Mouse (Mus musculus) MEL (cell line): Measurements from ENCODE around the gene Tnnt2.

Experiments
- CTCF ChIP-seq, 3 experiments: IDR thresholded peaks in 2 of 3; conservative IDR thresholded peaks in 1 of 3; 2 replicates each; pipeline ENCODE4 v1.5.1; 2011 to 2012; ENCODE audit warnings: low read length in 3 of 3, low read depth in 2 of 3, mild to moderate bottlenecking in 2 of 3, improper control_type of control experiment in 1 of 3, inconsistent platforms in 1 of 3, mixed read lengths in 1 of 3, moderate library complexity in 1 of 3; ENCODE audit not compliant: control insufficient read depth in 1 of 3, insufficient read depth in 1 of 3, poor library complexity in 1 of 3, severe bottlenecking in 1 of 3
- E2F4 ChIP-seq: IDR thresholded peaks from 2 replicates; pipeline ENCODE4 v1.6.1; 2011; ENCODE audit warnings: low read depth, low read length, improper control_type of control experiment, borderline replicate concordance
- ELF1 ChIP-seq: IDR thresholded peaks from 2 replicates; pipeline ENCODE4 v1.6.1; 2014; ENCODE audit warnings: low read depth, mild to moderate bottlenecking, inconsistent platforms, low read length, improper control_type of control experiment, moderate library complexity
- GABPA ChIP-seq: IDR thresholded peaks from 2 replicates; pipeline ENCODE4 v1.6.1; 2012; ENCODE audit warnings: low read depth, mild to moderate bottlenecking, inconsistent platforms, low read length, improper control_type of control experiment, moderate library complexity
- KAT2A ChIP-seq: conservative IDR thresholded peaks from 2 replicates; pipeline ENCODE4 v1.6.1; 2012; ENCODE audit warnings: low read depth, low read length, improper control_type of control experiment, inconsistent platforms
- MAZ ChIP-seq: IDR thresholded peaks from 2 replicates; pipeline ENCODE4 v1.6.1; 2012; ENCODE audit warnings: low read depth, mild to moderate bottlenecking, inconsistent platforms, low read length, improper control_type of control experiment
- MEF2A ChIP-seq: IDR thresholded peaks from 2 replicates; pipeline ENCODE4 v1.6.1; 2014; ENCODE audit warnings: low read depth, mild to moderate bottlenecking, inconsistent platforms, low read length, improper control_type of control experiment; ENCODE audit not compliant: poor library complexity, insufficient replicate concordance, severe bottlenecking; ENCODE audit errors: extremely low read depth
- NRF1 ChIP-seq: IDR thresholded peaks from 2 replicates; pipeline ENCODE4 v1.6.1; 2014; ENCODE audit warnings: low read depth, mild to moderate bottlenecking, inconsistent platforms, low read length, improper control_type of control experiment, moderate library complexity; ENCODE audit not compliant: poor library complexity, insufficient read depth, severe bottlenecking
- POLR2A ChIP-seq, 2 experiments: IDR thresholded peaks; 2 replicates each; pipeline ENCODE4 v1.6.1; 2011 to 2012; ENCODE audit warnings: low read length in 2 of 2, mild to moderate bottlenecking in 2 of 2, control low read depth in 1 of 2, improper control_type of control experiment in 1 of 2, low read depth in 1 of 2, moderate library complexity in 1 of 2; ENCODE audit not compliant: control insufficient read depth in 1 of 2, insufficient read depth in 1 of 2, poor library complexity in 1 of 2
- SIN3A ChIP-seq: IDR thresholded peaks from 2 replicates; pipeline ENCODE4 v1.6.1; 2012; ENCODE audit warnings: low read length, improper control_type of control experiment, inconsistent platforms
- SMC3 ChIP-seq: IDR thresholded peaks from 2 replicates; pipeline ENCODE4 v1.6.1; 2011; ENCODE audit warnings: low read depth, low read length, improper control_type of control experiment
- TAL1 ChIP-seq: IDR thresholded peaks from 2 replicates; pipeline ENCODE4 v1.6.1; 2012; ENCODE audit warnings: mild to moderate bottlenecking, inconsistent platforms, low read length, moderate library complexity, mixed read lengths
- UBTF ChIP-seq: IDR thresholded peaks from 2 replicates; pipeline ENCODE4 v1.6.1; 2012; ENCODE audit warnings: low read depth, mild to moderate bottlenecking, inconsistent platforms, low read length, improper control_type of control experiment, moderate library complexity, borderline replicate concordance; ENCODE audit not compliant: insufficient read depth
- USF1 ChIP-seq: IDR thresholded peaks from 2 replicates; pipeline ENCODE4 v1.6.1; 2014; ENCODE audit warnings: low read depth, mild to moderate bottlenecking, inconsistent platforms, low read length, improper control_type of control experiment, moderate library complexity

DNA sequence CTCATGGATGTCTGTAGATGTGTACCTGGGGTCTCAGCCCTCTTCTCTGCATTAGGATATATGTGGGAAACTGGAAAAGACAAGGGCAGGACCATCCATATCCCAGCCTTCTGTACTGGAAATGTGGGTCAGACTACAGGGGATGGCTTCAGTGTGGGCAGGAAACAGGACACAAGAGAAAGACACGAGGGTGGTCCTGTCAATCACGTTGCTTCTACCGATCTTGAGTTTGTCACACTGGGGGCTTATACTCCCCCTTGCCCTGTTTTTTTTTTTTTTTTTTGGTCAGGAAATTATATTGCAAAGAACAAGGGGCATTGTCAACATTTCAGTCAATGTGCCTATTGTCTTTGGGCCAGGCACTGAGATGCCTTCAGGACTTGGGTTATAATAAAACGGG is 2.5 kb downstream of the Tnnt2 start:
- TF ChIP-seq MAZ (no peak), E2F4 (no peak), TAL1 (no peak), MEF2A (no peak), SIN3A (no peak), CTCF (IDR thresholded peaks at IDR 0.05 in 2 of 3, conservative IDR thresholded peaks at IDR 0.05 in 1 of 3; ENCODE audit: control insufficient read depth in 1 of 3, insufficient read depth in 1 of 3, low read depth in 2 of 3, low read length in 3 of 3, poor library complexity in 1 of 3, severe bottlenecking in 1 of 3) (no peak), USF1 (no peak), ELF1 (no peak), NRF1 (no peak), UBTF (no peak), GABPA (no peak), POLR2A (IDR thresholded peaks at IDR 0.05; ENCODE audit: control insufficient read depth in 1 of 2, insufficient read depth in 1 of 2, low read depth in 1 of 2, low read length in 2 of 2, poor library complexity in 1 of 2) (no peak), SMC3 (no peak), KAT2A (no peak)
